Mouse (Mus musculus) monocyte, adult 59 days (primary cell): Measurements from ENCODE around the gene Heatr9. TPM values are rescaled to one million over a fixed set of nuclear protein-coding genes. Genes with fewer than 3 reads are reported as not detected.

Source experiments
- total RNA-seq, 2 experiments: library from RNA; stranded (reverse); gene quantifications; one replicate each; pipeline ENCODE4 v1.2.4; 2023

Heatr9 gene
- total RNA-seq, result not detected

GRCm38 (mm10) chr11:83522075-83522474 lies at the start of gene Heatr9:
Heatr9 (minus strand) TSS chr11:83522175.

GRCm38 (mm10) chr11:83530360-83530759 lies 8.4 kb upstream of the Heatr9 start, which contains the start of gene Ccl5:
Ccl5 (minus strand) TSS chr11:83530518.

GRCm38 (mm10) chr11:83472324-83473234 lies 49.4 kb downstream of the Heatr9 start, which contains the start of gene Taf15:
Taf15 (plus strand) TSS chr11:83473086.

GRCm38 (mm10) chr11:83462711-83463244 lies 59.2 kb downstream of the Heatr9 start, which contains the start of gene Mmp28:
Mmp28 (minus strand) TSS chr11:83463071.

Other genes starting within 250 kb of the Heatr9 start
- not detected for gene Slfn14, start 235.4 kb downstream of the Heatr9 start, total RNA-seq
- gene Ap2b1, start 223.2 kb downstream of the Heatr9 start, total RNA-seq, result 100 to 1,000 TPM in 1 of 2 experiments, 10 to 100 TPM in 1; 99.8 to 102 TPM
- 10 to 100 TPM in 1 of 2 experiments, 1 to 10 TPM in 1; 7.6 to 15.7 TPM for gene Pex12, start 219.6 kb downstream of the Heatr9 start, total RNA-seq
- gene Rasl10b, start 113.0 kb downstream of the Heatr9 start, total RNA-seq, result under 1 TPM; 0.24 to 0.63 TPM
- gene Gas2l2, start 92.7 kb downstream of the Heatr9 start, total RNA-seq, result not detected
- 1 to 10 TPM; 1.2 to 1.4 TPM for gene 1700020L24Rik, start 84.5 kb downstream of the Heatr9 start, total RNA-seq
- 1 to 10 TPM; 1.5 TPM for gene Mmp28, start 59.1 kb downstream of the Heatr9 start, total RNA-seq
- 10 to 100 TPM; 82.3 to 97.0 TPM for gene Taf15, start 49.1 kb downstream of the Heatr9 start, total RNA-seq
- gene Ccl5, start 8.3 kb upstream of the Heatr9 start, total RNA-seq, result 10 to 100 TPM; 24.6 to 29.4 TPM
- gene Ccl9, start 56.5 kb upstream of the Heatr9 start, total RNA-seq, result 100 to 1,000 TPM; 325 to 345 TPM
- 100 to 1,000 TPM; 669 to 836 TPM for gene Ccl6, start 70.9 kb upstream of the Heatr9 start, total RNA-seq
- gene Rpl9-ps1, start 123.4 kb upstream of the Heatr9 start, total RNA-seq, result not detected
- gene Ccl3, start 127.2 kb upstream of the Heatr9 start, total RNA-seq, result 100 to 1,000 TPM; 186 to 201 TPM
- 10 to 100 TPM; 23.7 to 26.8 TPM for gene Ccl4, start 140.4 kb upstream of the Heatr9 start, total RNA-seq
- 100 to 1,000 TPM in 1 of 2 experiments, 10 to 100 TPM in 1; 80.2 to 115 TPM for gene Wfdc17, start 181.8 kb upstream of the Heatr9 start, total RNA-seq
- 1 to 10 TPM; 1.5 to 3.1 TPM for gene Wfdc18, start 186.8 kb upstream of the Heatr9 start, total RNA-seq
- not detected for gene Wfdc21, start 224.8 kb upstream of the Heatr9 start, total RNA-seq
- gene Heatr6, start 231.5 kb upstream of the Heatr9 start, total RNA-seq, result 10 to 100 TPM; 20.8 to 23.0 TPM